Mouse (Mus musculus): ENCODE measurements at regions not wholly inside any gene's neighbourhood (a gene's known extent, or its start where the extent isn't known, plus 50 kb on each side); places are given as distances from the start of the nearest gene placed in this dataset.
A peak's percentile ranks its signal among the peaks of the same experiment; 100 is the strongest.
"Not testable (repeated sequence)": the region's sequence is repeated elsewhere in the genome, so short reads cannot be mapped to it uniquely, and the experiment has no call there.

GRCm38 (mm10) chr9:11441241-11441997 lies 536.8 kb upstream of the Cntn5 start:
- H3K27me3 ChIP-seq (ENCODE audit: control insufficient read depth, insufficient read depth, low read length, poor library complexity, severe bottlenecking); DNase-seq (ENCODE audit: low read depth, low spot score); H3K36me3 ChIP-seq (ENCODE audit: control insufficient read depth, insufficient read depth, low read length, poor library complexity, severe bottlenecking): not testable (repeated sequence)

- Histone ChIP-seq H3K27me3 (ENCODE audit: control insufficient read depth, insufficient read depth, low read length, poor library complexity, severe bottlenecking) (no peaks in the 10 kb centered on the region), H3K36me3 (ENCODE audit: control insufficient read depth, insufficient read depth, low read length, poor library complexity, severe bottlenecking) (no peaks in the 10 kb centered on the region)
- no peak for DNase-seq (ENCODE audit: low read depth, low spot score)
These were observed 532.0 kb upstream of the Cntn5 start for GRCm38 (mm10) chr9:11436443-11437167.

GRCm38 (mm10) chr9:11436014-11436413 lies 531.4 kb upstream of the Cntn5 start:
- H3K27me3 ChIP-seq (ENCODE audit: control insufficient read depth, insufficient read depth, low read length, poor library complexity, severe bottlenecking), result no peaks in the 10 kb centered on the region
- H3K36me3 ChIP-seq (ENCODE audit: control insufficient read depth, insufficient read depth, low read length, poor library complexity, severe bottlenecking), result no peaks in the 10 kb centered on the region
- no peak for DNase-seq (ENCODE audit: low read depth, low spot score)

GRCm38 (mm10) chr9:11435019-11435418 lies 530.4 kb upstream of the Cntn5 start:
- DNase-seq (ENCODE audit: low read depth, low spot score), result peak; percentile 52

GRCm38 (mm10) chr9:11426473-11426872 lies 521.9 kb upstream of the Cntn5 start:
- Histone ChIP-seq H3K27me3 (ENCODE audit: control insufficient read depth, insufficient read depth, low read length, poor library complexity, severe bottlenecking) (no peaks in the 10 kb centered on the region), H3K36me3 (ENCODE audit: control insufficient read depth, insufficient read depth, low read length, poor library complexity, severe bottlenecking) (no peaks in the 10 kb centered on the region)
- DNase-seq (ENCODE audit: low read depth, low spot score), result no peak

More at GRCm38 (mm10) chr9:11435019-11435418, 530.4 kb upstream of the Cntn5 start:
- Histone ChIP-seq H3K36me3 (ENCODE audit: control insufficient read depth, insufficient read depth, low read length, poor library complexity, severe bottlenecking) (no peaks in the 10 kb centered on the region), H3K27me3 (ENCODE audit: control insufficient read depth, insufficient read depth, low read length, poor library complexity, severe bottlenecking) (no peaks in the 10 kb centered on the region)

GRCm38 (mm10) chr9:11396829-11397228 lies 492.3 kb upstream of the Cntn5 start:
- H3K27me3 ChIP-seq (ENCODE audit: control insufficient read depth, insufficient read depth, low read length, poor library complexity, severe bottlenecking), result no peaks in the 10 kb centered on the region
- DNase-seq (ENCODE audit: low read depth, low spot score), result no peak
- no peaks in the 10 kb centered on the region for H3K36me3 ChIP-seq (ENCODE audit: control insufficient read depth, insufficient read depth, low read length, poor library complexity, severe bottlenecking)

- Histone ChIP-seq H3K36me3 (ENCODE audit: control insufficient read depth, insufficient read depth, low read length, poor library complexity, severe bottlenecking) (no peaks in the 10 kb centered on the region), H3K27me3 (ENCODE audit: control insufficient read depth, insufficient read depth, low read length, poor library complexity, severe bottlenecking) (no peaks in the 10 kb centered on the region)
- DNase-seq (ENCODE audit: low read depth, low spot score), result no peak
These were observed 477.1 kb upstream of the Cntn5 start for GRCm38 (mm10) chr9:11381648-11382075.

GRCm38 (mm10) chr9:11380531-11380930 lies 476.0 kb upstream of the Cntn5 start:
- H3K27me3 ChIP-seq (ENCODE audit: control insufficient read depth, insufficient read depth, low read length, poor library complexity, severe bottlenecking), result no peaks in the 10 kb centered on the region
- no peak for DNase-seq (ENCODE audit: low read depth, low spot score)
- no peaks in the 10 kb centered on the region for H3K36me3 ChIP-seq (ENCODE audit: control insufficient read depth, insufficient read depth, low read length, poor library complexity, severe bottlenecking)

GRCm38 (mm10) chr9:11378046-11378445 lies 473.5 kb upstream of the Cntn5 start:
- no peak for DNase-seq (ENCODE audit: low read depth, low spot score)
- no peaks in the 10 kb centered on the region for H3K27me3 ChIP-seq (ENCODE audit: control insufficient read depth, insufficient read depth, low read length, poor library complexity, severe bottlenecking)
- no peaks in the 10 kb centered on the region for H3K36me3 ChIP-seq (ENCODE audit: control insufficient read depth, insufficient read depth, low read length, poor library complexity, severe bottlenecking)

GRCm38 (mm10) chr9:11377586-11377985 lies 473.0 kb upstream of the Cntn5 start:
- no peak for DNase-seq (ENCODE audit: low read depth, low spot score)
- H3K27me3 ChIP-seq (ENCODE audit: control insufficient read depth, insufficient read depth, low read length, poor library complexity, severe bottlenecking), result no peaks in the 10 kb centered on the region
- no peaks in the 10 kb centered on the region for H3K36me3 ChIP-seq (ENCODE audit: control insufficient read depth, insufficient read depth, low read length, poor library complexity, severe bottlenecking)

GRCm38 (mm10) chr9:11373294-11373903 lies 468.8 kb upstream of the Cntn5 start:
- no peaks in the 10 kb centered on the region for H3K36me3 ChIP-seq (ENCODE audit: control insufficient read depth, insufficient read depth, low read length, poor library complexity, severe bottlenecking)
- no peak for DNase-seq (ENCODE audit: low read depth, low spot score)
- no peaks in the 10 kb centered on the region for H3K27me3 ChIP-seq (ENCODE audit: control insufficient read depth, insufficient read depth, low read length, poor library complexity, severe bottlenecking)

GRCm38 (mm10) chr9:11368056-11368455 lies 463.5 kb upstream of the Cntn5 start:
- H3K27me3 ChIP-seq (ENCODE audit: control insufficient read depth, insufficient read depth, low read length, poor library complexity, severe bottlenecking), result no peaks in the 10 kb centered on the region

GRCm38 (mm10) chr9:11328900-11329299 lies 424.3 kb upstream of the Cntn5 start:
- Histone ChIP-seq H3K36me3 (ENCODE audit: control insufficient read depth, insufficient read depth, low read length, poor library complexity, severe bottlenecking) (no peaks in the 10 kb centered on the region), H3K27me3 (ENCODE audit: control insufficient read depth, insufficient read depth, low read length, poor library complexity, severe bottlenecking) (no peaks in the 10 kb centered on the region)
- DNase-seq (ENCODE audit: low read depth, low spot score), result no peak

More at GRCm38 (mm10) chr9:11368056-11368455, 463.5 kb upstream of the Cntn5 start:
- no peak for DNase-seq (ENCODE audit: low read depth, low spot score)
- H3K36me3 ChIP-seq (ENCODE audit: control insufficient read depth, insufficient read depth, low read length, poor library complexity, severe bottlenecking), result no peaks in the 10 kb centered on the region

GRCm38 (mm10) chr9:11317221-11317620 lies 412.6 kb upstream of the Cntn5 start:
- Histone ChIP-seq H3K27me3 (ENCODE audit: control insufficient read depth, insufficient read depth, low read length, poor library complexity, severe bottlenecking) (no peaks in the 10 kb centered on the region), H3K36me3 (ENCODE audit: control insufficient read depth, insufficient read depth, low read length, poor library complexity, severe bottlenecking) (no peaks in the 10 kb centered on the region)
- no peak for DNase-seq (ENCODE audit: low read depth, low spot score)

GRCm38 (mm10) chr9:11297116-11297515 lies 392.5 kb upstream of the Cntn5 start:
- not testable (repeated sequence) for H3K36me3 ChIP-seq (ENCODE audit: control insufficient read depth, insufficient read depth, low read length, poor library complexity, severe bottlenecking); H3K27me3 ChIP-seq (ENCODE audit: control insufficient read depth, insufficient read depth, low read length, poor library complexity, severe bottlenecking); DNase-seq (ENCODE audit: low read depth, low spot score)
